Mouse (Mus musculus): ENCODE measurements at regions not wholly inside any gene's neighbourhood (a gene's known extent, or its start where the extent isn't known, plus 50 kb on each side); places are given as distances from the start of the nearest gene placed in this dataset.
A peak's percentile ranks its signal among the peaks of the same experiment; 100 is the strongest.

DNA sequence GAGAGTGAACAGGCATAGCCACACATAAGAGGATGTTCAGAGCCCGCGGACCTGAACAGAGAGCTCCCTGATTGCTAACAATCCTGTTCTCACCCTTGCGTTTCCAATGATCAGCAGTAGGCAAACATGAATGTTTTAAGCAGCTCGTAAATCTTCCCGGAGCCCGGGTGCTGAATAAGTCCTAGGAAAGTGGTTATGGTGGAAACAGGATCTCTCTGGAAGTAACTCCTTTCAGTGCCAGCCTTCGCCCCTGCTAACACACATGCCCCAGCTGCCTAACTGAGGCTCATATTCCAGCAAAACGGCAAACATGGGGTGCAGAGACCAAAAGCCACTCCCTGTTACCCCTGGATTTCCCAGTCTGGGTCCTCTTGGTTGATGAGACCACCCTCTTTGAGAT is 135.5 kb upstream of the Spag17 start:
- no peak for DNase-seq (ENCODE audit: low spot score)
- WGBS = 71% methylated on average over 8 of the region's 8 CpGs
- no peak overlapping the region for H3K27ac ChIP-seq (ENCODE audit: low read depth, low read length)
- H3K9ac ChIP-seq (ENCODE audit: low read length) = no peak overlapping the region
- H3K4me1 ChIP-seq (ENCODE audit: control insufficient read depth, insufficient read depth, low read length) = no peaks in the 10 kb centered on the region
- H3K27me3 ChIP-seq (ENCODE audit: control insufficient read depth, insufficient read depth, low read length) = no peaks in the 10 kb centered on the region
- no peak overlapping the region for H3K4me2 ChIP-seq (ENCODE audit: low read depth)
- no peaks in the 10 kb centered on the region for H3K9me3 ChIP-seq (ENCODE audit: control insufficient read depth, low read length)
- no peaks in the 10 kb centered on the region for H3K36me3 ChIP-seq (ENCODE audit: control insufficient read depth, insufficient read depth, low read length)
- no peak for ATAC-seq (ENCODE audit: insufficient read depth, low FRiP score, low TSS enrichment)
- H3K4me3 ChIP-seq (ENCODE audit: low read depth, low read length) = no peak overlapping the region

DNA sequence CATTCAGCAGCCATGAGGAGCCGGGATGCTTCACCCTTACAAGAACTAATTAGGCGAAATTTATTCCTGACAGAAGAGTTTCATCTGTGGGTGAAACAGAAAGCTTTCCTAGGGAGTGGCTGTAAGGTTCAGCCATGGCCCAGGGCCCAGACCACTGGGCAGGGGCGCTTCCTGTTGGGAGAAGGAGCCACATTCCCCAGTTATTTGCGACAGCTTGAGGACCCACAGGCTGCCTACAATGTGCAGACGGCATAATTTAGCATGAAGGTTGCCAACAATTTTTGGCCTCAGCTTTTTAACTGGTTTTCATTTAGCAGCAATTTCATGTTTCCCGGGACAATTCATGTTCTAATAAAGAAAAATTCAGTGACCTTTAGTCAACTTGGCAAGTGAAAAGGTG is 106.7 kb upstream of the Spag17 start:
- Histone ChIP-seq H3K4me2 (ENCODE audit: low read depth) (no peak overlapping the region), H3K36me3 (ENCODE audit: control insufficient read depth, insufficient read depth, low read length) (no peaks in the 10 kb centered on the region), H3K4me1 (ENCODE audit: control insufficient read depth, insufficient read depth, low read length) (no peaks in the 10 kb centered on the region), H3K9ac (ENCODE audit: low read length) (no peak overlapping the region), H3K27me3 (ENCODE audit: control insufficient read depth, insufficient read depth, low read length) (no peaks in the 10 kb centered on the region), H3K9me3 (ENCODE audit: control insufficient read depth, low read length) (no peaks in the 10 kb centered on the region), H3K4me3 (ENCODE audit: low read depth, low read length) (no peak overlapping the region), H3K27ac (ENCODE audit: low read depth, low read length) (no peak overlapping the region)
- WGBS = 85% methylated on average over 6 of the region's 6 CpGs
- DNase-seq (ENCODE audit: low spot score) (no peak), ATAC-seq (ENCODE audit: insufficient read depth, low FRiP score, low TSS enrichment) (no peak)

DNA sequence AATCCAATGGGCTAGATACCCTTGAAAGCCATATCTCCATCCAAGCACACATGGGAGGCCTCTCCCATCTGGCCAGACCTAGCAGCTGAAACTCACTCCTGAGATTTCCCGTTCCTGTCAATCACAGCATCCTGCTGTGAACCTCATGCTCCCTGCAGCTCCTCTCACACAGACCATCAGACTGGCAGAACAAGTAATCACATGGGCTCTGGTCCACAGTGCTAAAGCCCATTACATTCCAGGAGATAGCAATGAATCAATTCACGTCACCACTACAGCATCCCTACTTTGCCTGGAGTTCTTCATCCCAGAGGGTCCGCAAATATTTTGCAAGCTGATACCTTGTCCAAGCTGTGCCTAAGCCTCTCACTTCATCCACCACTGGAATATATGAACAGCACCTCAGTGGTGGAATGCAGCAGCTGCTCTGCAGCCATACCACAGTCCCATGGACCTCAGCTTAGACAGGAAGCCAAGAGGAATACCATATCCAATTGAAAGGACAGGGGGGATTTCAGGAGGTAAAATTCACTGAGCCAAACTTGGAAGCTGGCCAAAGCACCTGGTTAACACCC is 99.2 kb upstream of the Spag17 start:
- H3K9me3 ChIP-seq (ENCODE audit: control insufficient read depth, low read length) = no peaks in the 10 kb centered on the region
- H3K27ac ChIP-seq (ENCODE audit: low read depth, low read length) = no peak overlapping the region
- H3K9ac ChIP-seq (ENCODE audit: low read length) = no peak overlapping the region
- no peaks in the 10 kb centered on the region for H3K36me3 ChIP-seq (ENCODE audit: control insufficient read depth, insufficient read depth, low read length)
- ATAC-seq (ENCODE audit: insufficient read depth, low FRiP score, low TSS enrichment) = no peak
- no peak overlapping the region for H3K4me3 ChIP-seq (ENCODE audit: low read depth, low read length)
- WGBS = 74% methylated on average over 3 of the region's 3 CpGs
- H3K4me1 ChIP-seq (ENCODE audit: control insufficient read depth, insufficient read depth, low read length) = no peaks in the 10 kb centered on the region
- no peak overlapping the region for H3K4me2 ChIP-seq (ENCODE audit: low read depth)
- no peak for DNase-seq (ENCODE audit: low spot score)
- H3K27me3 ChIP-seq (ENCODE audit: control insufficient read depth, insufficient read depth, low read length) = no peaks in the 10 kb centered on the region

DNA sequence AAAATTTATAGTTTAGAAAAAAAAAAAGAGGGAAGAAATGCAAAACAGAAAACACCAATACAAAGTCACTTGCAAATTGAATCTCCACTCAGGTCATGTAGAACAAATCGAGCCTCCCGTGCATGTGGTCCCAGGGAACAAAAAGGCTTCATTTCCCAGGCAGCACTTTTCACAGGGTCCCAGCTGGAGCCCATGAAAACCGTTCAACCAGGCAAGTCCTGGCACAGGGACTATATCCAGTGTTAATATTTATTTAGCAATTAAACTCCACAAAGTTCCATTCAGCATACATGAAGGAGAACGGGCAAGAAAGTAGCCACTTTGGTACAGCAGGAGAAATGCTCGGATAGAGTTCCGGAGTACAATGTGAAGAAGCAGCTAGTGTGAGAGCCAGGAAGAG is 93.9 kb upstream of the Spag17 start:
- no peak for ATAC-seq (ENCODE audit: insufficient read depth, low FRiP score, low TSS enrichment)

DNA sequence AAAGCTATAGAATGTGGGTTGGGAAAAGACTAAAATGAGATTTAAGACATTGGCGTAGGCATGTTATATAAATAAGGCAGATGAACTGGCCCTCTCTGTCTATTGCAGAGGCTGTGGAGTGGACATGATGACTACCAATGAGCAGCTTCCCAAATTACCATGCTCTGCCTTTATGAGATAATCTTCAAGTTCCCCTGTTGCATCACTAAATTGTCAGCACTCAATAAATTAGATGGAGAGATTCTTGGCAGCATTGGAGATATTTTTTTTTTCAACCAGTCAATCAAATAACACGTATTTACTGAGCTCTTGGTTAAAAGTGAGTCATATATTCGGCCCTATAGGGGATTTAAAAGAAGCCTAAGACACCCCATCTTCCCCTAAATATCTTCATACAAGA is 91.6 kb upstream of the Spag17 start:
- H3K9me3 ChIP-seq (ENCODE audit: control insufficient read depth, low read length) = no peaks in the 10 kb centered on the region
- no peak for ATAC-seq (ENCODE audit: insufficient read depth, low FRiP score, low TSS enrichment)
- DNase-seq (ENCODE audit: low spot score) = no peak
- no peaks in the 10 kb centered on the region for H3K36me3 ChIP-seq (ENCODE audit: control insufficient read depth, insufficient read depth, low read length)
- no peak overlapping the region for H3K4me3 ChIP-seq (ENCODE audit: low read depth, low read length)
- no peak overlapping the region for H3K27ac ChIP-seq (ENCODE audit: low read depth, low read length)
- WGBS = 90% methylated on average over 3 of the region's 3 CpGs
- H3K9ac ChIP-seq (ENCODE audit: low read length) = no peak overlapping the region
- no peak overlapping the region for H3K4me2 ChIP-seq (ENCODE audit: low read depth)
- H3K27me3 ChIP-seq (ENCODE audit: control insufficient read depth, insufficient read depth, low read length) = no peaks in the 10 kb centered on the region
- no peaks in the 10 kb centered on the region for H3K4me1 ChIP-seq (ENCODE audit: control insufficient read depth, insufficient read depth, low read length)

More for the DNA sequence above, 93.9 kb upstream of the Spag17 start:
- Histone ChIP-seq H3K9ac (ENCODE audit: low read length) (no peak overlapping the region), H3K36me3 (ENCODE audit: control insufficient read depth, insufficient read depth, low read length) (no peaks in the 10 kb centered on the region), H3K27ac (ENCODE audit: low read depth, low read length) (no peak overlapping the region), H3K9me3 (ENCODE audit: control insufficient read depth, low read length) (no peaks in the 10 kb centered on the region), H3K4me2 (ENCODE audit: low read depth) (no peak overlapping the region), H3K4me1 (ENCODE audit: control insufficient read depth, insufficient read depth, low read length) (no peaks in the 10 kb centered on the region), H3K4me3 (ENCODE audit: low read depth, low read length) (no peak overlapping the region), H3K27me3 (ENCODE audit: control insufficient read depth, insufficient read depth, low read length) (no peaks in the 10 kb centered on the region)
- no peak for DNase-seq (ENCODE audit: low spot score)
- 54% methylated on average over 6 of the region's 6 CpGs for WGBS

DNA sequence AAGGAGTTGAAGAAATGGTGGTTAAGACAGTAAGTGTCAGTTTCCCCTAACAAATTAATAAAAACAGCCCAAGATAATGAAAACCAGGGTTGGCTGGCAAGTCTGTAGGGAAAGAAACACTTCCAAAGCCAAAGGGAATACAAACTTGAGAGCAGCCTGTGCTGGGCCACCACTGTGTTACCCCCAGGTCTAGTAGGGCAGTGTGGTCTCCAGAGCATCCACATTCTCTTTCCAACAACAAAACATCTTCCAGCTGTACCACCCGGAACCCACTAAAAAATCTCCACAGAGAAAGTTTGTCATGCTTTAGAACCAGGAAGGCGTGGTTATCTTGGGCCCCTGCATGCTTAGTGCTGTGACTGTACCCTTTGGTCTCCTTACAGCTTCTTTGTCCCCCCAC is 89.4 kb upstream of the Spag17 start:
- Histone ChIP-seq H3K4me3 (ENCODE audit: low read depth, low read length) (no peak overlapping the region), H3K4me2 (ENCODE audit: low read depth) (no peak overlapping the region), H3K27me3 (ENCODE audit: control insufficient read depth, insufficient read depth, low read length) (no peaks in the 10 kb centered on the region), H3K9me3 (ENCODE audit: control insufficient read depth, low read length) (no peaks in the 10 kb centered on the region), H3K4me1 (ENCODE audit: control insufficient read depth, insufficient read depth, low read length) (no peaks in the 10 kb centered on the region), H3K36me3 (ENCODE audit: control insufficient read depth, insufficient read depth, low read length) (no peaks in the 10 kb centered on the region), H3K27ac (ENCODE audit: low read depth, low read length) (no peak overlapping the region), H3K9ac (ENCODE audit: low read length) (no peak overlapping the region)
- ATAC-seq (ENCODE audit: insufficient read depth, low FRiP score, low TSS enrichment) = no peak
- no peak for DNase-seq (ENCODE audit: low spot score)
- 84% methylated on average over 2 of the region's 2 CpGs for WGBS

DNA sequence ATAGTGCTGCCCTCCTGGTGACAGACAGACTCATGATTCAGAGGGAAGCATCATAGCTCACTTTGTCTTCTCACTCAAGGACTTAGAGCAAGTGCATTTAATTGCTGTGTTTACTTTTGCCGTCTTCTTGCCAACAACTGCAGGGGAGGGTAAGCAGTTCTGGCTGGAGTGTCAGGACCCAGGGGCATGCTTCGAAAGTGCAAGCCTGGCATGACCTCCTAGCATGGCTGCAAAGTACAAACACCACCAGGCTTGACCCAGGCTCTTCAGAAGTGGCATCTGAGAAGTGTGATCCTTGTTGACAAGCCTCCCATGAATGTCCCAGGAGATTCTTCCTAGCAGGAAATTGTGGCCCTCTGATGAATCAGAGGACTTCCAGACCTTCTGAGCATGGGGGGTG is 87.4 kb upstream of the Spag17 start:
- Histone ChIP-seq H3K4me2 (ENCODE audit: low read depth) (no peak overlapping the region), H3K9ac (ENCODE audit: low read length) (no peak overlapping the region), H3K36me3 (ENCODE audit: control insufficient read depth, insufficient read depth, low read length) (no peaks in the 10 kb centered on the region), H3K4me3 (ENCODE audit: low read depth, low read length) (no peak overlapping the region), H3K27me3 (ENCODE audit: control insufficient read depth, insufficient read depth, low read length) (no peaks in the 10 kb centered on the region), H3K27ac (ENCODE audit: low read depth, low read length) (no peak overlapping the region), H3K4me1 (ENCODE audit: control insufficient read depth, insufficient read depth, low read length) (no peaks in the 10 kb centered on the region), H3K9me3 (ENCODE audit: control insufficient read depth, low read length) (no peaks in the 10 kb centered on the region)
- DNase-seq (ENCODE audit: low spot score) = no peak
- no peak for ATAC-seq (ENCODE audit: insufficient read depth, low FRiP score, low TSS enrichment)
- WGBS = 63% methylated on average over 2 of the region's 2 CpGs

DNA sequence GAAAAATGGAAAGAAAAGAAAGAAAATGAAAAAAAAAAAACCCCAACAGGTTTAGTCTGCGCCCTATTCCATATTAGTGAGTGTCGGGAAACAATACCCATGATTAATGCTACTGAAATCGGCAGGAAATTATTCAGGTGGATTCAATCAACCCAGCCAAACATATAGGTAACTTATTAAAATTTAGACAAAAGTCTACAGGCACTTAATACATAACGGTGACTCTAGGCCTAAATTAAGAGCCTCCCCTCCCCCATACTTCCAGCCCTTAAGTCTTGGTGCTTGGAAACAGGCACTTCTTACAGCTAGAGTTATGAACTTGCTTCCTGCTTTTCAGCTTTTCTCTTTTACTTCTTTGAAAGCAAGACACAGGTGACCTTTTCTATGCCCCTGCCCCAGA is 74.7 kb upstream of the Spag17 start:
- H3K36me3 ChIP-seq (ENCODE audit: control insufficient read depth, insufficient read depth, low read length) = no peaks in the 10 kb centered on the region
- 83% methylated on average over 4 of the region's 4 CpGs for WGBS
- ATAC-seq (ENCODE audit: insufficient read depth, low FRiP score, low TSS enrichment) = no peak
- H3K4me2 ChIP-seq (ENCODE audit: low read depth) = no peak overlapping the region
- H3K27me3 ChIP-seq (ENCODE audit: control insufficient read depth, insufficient read depth, low read length) = no peaks in the 10 kb centered on the region
- H3K9me3 ChIP-seq (ENCODE audit: control insufficient read depth, low read length) = no peaks in the 10 kb centered on the region
- DNase-seq (ENCODE audit: low spot score) = peak; percentile 11
- H3K9ac ChIP-seq (ENCODE audit: low read length) = no peak overlapping the region
- H3K27ac ChIP-seq (ENCODE audit: low read depth, low read length) = no peak overlapping the region
- no peaks in the 10 kb centered on the region for H3K4me1 ChIP-seq (ENCODE audit: control insufficient read depth, insufficient read depth, low read length)
- H3K4me3 ChIP-seq (ENCODE audit: low read depth, low read length) = no peak overlapping the region

DNA sequence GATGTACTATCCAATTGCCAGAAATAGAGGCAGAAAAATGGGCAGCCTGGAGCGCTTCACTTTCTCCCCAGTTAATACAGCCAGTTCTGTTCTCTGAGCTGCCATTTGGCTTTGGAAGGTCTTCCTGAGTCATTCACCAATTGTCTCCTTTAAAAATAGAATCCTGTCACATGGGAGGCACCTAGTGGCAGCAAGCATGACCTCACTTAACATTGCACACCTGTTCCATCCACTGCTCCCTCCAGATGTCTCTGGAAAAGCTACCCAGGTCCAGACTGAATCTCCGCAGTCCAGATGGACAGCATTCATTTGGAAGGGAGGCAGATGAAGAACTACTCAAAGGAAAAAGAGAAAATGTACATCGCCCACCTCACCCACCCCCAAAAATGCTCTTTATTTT is 73.9 kb upstream of the Spag17 start:
- H3K27ac ChIP-seq (ENCODE audit: low read depth, low read length) = no peak overlapping the region
- DNase-seq (ENCODE audit: low spot score) (no peak), ATAC-seq (ENCODE audit: insufficient read depth, low FRiP score, low TSS enrichment) (no peak)
- no peaks in the 10 kb centered on the region for H3K4me1 ChIP-seq (ENCODE audit: control insufficient read depth, insufficient read depth, low read length)
- H3K9me3 ChIP-seq (ENCODE audit: control insufficient read depth, low read length) = no peaks in the 10 kb centered on the region
- no peak overlapping the region for H3K4me3 ChIP-seq (ENCODE audit: low read depth, low read length)
- no peak overlapping the region for H3K9ac ChIP-seq (ENCODE audit: low read length)
- H3K27me3 ChIP-seq (ENCODE audit: control insufficient read depth, insufficient read depth, low read length) = no peaks in the 10 kb centered on the region
- WGBS = 75% methylated on average over 3 of the region's 3 CpGs
- no peaks in the 10 kb centered on the region for H3K36me3 ChIP-seq (ENCODE audit: control insufficient read depth, insufficient read depth, low read length)
- H3K4me2 ChIP-seq (ENCODE audit: low read depth) = no peak overlapping the region

All from neural tube, embryonic 11.5 days (tissue).